Mouse (Mus musculus) heart, postnatal 4 days (tissue): ENCODE data around the gene Nav2. TPM values are rescaled to one million over a fixed set of nuclear protein-coding genes. Genes with fewer than 3 reads are reported as not detected.

Source experiments
- DNase-seq: peaks from one replicate; pipeline ENCODE4 v3.0.0; 2021
- total RNA-seq, 2 experiments: library from RNA; stranded (reverse); gene quantifications; 2 replicates each; pipeline ENCODE4 v1.2.3; 2021

The Nav2 gene
- total RNA-seq, 2 experiments from 2014 or later, result 106 to 112 TPM

- no peak for DNase-seq
Observed at GRCm38 (mm10) chr7:49252902-49253301, 344.4 kb downstream of the Nav2 start.

DNA sequence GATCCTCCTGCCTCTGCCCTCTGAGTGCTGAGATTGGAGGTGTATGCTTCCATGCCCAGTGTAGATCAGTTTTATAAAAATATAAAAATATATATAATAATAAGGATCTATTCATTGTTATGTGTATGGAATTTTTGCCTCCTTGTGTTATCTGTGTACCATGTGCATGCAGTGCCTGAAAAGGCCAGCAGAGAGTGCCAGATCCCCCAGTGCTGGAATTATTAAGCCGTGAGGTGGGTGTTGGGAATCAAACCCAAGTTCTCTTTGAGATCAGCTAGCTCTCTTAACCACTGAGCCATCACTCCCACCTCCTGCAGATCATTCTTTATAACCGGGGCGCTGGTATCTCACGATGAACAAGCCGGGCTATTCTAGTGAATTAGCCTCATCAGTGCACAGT is 346.5 kb downstream of the Nav2 start:
- DNase-seq, result no peak

GRCm38 (mm10) chr7:49257234-49257906 is 348.9 kb downstream of the Nav2 start:
- no peak for DNase-seq

DNA sequence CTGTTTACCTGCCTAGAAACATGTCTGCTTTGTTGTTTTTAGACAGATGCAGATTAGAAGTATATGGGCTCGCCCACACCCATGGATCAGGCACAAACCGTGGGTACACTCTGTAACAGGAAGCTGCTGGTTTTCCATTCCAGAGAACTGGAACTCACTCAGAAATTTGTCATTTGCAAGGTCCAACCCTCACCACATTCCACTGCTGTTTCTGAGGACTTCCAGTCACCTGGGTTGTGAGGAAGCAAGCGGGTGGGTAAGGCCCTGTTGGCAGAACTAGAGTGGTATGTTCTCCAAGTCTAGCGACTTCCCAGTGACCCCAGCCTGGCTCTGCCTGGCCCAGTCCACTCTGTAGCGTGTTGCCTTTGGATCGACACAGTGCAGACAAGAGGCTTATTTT is 349.6 kb downstream of the Nav2 start:
- DNase-seq, result peak; percentile 40

- DNase-seq, result peak; percentile 72
Observed at GRCm38 (mm10) chr7:49261941-49262511, 353.5 kb downstream of the Nav2 start.

- peak; percentile 80 for DNase-seq
Observed at GRCm38 (mm10) chr7:49266422-49266821, 357.9 kb downstream of the Nav2 start.

GRCm38 (mm10) chr7:49267621-49268325 is 359.3 kb downstream of the Nav2 start:
- peak; percentile 32 for DNase-seq

DNA sequence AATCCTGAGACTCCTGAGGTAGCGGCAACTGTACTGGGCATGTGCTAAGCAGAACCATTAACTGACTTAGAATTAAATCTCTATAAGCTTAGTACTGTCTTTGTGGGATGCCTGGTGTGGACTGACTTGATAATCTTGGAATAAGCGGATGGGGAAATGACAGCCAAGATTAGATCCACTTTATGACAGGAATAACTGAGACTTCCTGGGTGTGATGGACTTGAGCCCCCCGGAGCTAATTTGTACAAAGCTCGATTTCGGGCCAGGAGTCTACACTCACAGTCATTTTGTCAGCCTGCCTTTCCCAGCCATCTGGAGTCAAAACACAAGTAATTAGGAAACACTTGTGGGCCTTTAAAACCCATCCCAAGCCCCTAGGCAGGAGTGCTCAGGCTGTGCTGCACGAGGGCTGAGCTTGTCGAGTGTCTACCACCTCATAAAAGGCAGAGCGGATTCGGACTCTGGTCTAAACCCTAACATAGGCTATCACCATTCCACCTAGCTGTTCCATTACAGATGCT is 359.9 kb downstream of the Nav2 start:
- DNase-seq, result no peak

DNA sequence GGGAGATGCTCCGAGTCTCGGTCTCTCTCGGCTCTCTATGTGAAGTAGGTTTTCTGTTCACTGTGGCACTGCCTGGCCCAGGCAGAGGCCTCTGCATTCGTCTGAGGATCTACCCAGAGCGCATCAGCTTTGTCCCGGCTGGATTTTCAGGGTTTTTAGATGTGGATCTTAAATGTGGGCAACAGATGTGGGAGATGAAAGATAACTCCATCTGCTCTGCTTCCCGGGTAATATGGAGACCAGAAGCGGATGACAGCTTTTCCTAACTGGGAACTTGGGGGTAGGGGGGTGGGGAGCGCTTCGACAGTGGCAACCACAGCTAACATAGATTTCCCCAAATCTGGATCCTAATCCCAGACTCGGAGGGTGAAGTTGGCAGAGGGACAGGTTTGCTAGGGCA is 362.3 kb downstream of the Nav2 start:
- no peak for DNase-seq

DNA sequence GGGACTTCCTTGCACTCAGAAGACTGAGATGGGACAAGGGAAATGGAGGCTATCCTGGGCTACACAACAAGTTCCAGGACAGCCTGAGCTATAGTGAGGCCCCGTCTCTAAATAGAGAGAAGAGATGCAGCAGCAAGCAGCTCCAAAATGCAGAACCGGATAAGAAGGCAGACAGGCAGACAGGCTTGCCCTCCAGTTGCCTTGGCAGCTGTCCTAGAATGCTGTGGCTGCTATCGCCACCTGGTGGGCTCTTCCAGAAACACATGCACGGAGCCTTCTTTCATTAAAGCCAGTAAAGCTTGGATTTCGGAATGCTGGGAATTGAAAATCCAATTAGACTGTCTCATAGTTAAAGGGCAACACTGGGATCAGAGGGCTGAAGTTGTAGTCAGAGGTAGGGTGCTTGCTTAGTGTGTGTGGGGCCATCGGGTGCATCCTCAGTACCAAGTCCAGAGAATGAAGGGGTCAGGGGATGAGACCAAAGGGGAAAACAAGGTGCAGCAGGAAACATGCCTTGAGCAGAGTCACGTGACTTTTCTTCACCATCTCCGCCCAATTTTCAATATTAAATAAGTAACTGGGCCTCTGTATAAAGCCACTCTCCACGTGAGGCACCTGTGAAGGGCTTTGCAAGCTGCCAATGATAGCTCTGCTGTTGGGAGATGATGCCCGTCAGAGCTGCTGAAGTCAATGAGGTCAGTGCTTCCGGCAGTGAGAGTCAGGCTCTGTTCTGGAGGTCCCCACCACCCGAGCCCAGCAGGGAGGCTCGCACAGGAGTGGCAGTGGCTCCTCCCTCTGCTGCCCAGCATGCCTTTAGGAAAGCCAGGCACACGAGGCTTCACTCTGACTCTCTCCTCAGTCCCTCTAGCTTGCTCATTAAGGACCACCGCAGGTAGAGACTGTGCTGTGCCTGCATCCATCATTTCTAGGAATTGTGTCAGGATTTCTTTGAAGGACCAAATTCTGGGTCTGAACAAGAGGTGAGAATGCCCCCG is 364.2 kb downstream of the Nav2 start:
- peak; percentile 84 for DNase-seq

DNA sequence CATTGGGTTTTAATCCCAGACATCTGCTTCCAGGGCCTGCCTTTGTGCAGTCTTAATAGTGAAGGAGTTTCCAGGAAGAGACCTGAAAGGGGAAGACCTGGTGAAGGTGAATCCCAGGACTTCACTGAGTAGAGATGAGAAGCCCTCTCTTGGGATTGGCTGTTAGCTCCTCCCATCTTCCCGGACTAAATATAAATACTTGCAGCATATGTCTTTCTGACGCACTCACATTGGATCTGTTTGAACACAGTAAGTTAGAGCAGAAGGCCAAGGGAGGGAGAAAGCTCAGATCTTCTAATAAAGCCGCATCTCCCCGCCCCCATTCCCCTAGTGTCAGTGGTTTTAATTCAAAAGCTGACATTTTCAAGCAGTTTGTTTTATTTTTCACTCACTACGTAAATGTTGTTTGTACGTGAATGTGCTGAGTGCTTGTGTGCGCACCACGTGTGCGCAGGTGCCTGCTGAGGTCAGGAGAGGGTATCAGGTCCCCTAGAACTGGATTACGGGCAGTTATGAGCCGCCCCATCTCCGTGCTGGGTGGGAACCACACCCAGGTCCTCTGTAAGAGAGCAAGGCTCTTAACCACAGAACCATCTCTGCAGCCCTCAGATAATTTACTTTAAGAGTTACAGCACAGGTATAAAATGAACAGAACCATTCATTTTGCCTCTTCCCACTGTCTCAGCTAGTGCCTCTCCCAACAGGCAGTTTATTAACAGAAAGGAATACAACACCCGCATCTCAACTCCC is 365.6 kb downstream of the Nav2 start:
- DNase-seq, result no peak

DNA sequence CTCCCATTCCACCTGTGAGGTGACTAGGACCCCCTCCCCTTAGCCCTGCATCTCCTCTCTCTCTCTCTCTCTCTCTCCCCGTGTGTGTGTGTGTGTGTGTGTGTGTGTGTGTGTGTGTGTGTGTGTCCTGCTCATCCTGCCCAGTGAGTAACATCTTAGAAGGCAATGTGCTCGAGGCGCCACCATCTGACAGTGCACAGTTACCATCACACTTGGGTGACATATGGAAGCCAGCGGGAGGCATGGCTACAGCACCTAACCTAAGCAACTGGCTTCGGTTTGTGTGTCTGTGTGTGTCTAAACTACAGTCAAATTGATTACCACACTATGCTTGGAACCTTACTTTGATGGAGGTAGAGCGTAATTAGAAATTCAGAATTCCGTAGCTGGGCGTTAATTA is 366.2 kb downstream of the Nav2 start:
- no peak for DNase-seq

DNA sequence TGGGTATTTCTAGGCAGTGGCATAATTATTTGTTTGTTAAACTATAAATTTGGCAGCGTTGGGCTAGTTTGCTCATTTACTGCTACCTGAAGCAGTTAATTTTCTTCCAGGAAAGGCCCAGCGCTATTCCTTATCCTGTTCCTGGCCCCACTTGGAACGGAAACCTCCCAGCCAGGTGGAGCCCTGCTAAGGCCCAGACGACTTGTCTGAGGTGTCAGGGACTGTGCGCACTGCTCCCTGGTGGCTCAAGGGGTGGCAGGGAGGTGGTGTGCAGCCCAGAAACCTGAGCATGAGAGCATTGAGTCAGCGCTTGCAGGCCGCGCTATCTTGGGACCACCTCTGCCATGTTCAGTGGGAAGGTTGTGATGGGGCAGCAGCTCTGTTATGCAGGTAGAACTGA is 367.6 kb downstream of the Nav2 start:
- DNase-seq, result no peak

DNA sequence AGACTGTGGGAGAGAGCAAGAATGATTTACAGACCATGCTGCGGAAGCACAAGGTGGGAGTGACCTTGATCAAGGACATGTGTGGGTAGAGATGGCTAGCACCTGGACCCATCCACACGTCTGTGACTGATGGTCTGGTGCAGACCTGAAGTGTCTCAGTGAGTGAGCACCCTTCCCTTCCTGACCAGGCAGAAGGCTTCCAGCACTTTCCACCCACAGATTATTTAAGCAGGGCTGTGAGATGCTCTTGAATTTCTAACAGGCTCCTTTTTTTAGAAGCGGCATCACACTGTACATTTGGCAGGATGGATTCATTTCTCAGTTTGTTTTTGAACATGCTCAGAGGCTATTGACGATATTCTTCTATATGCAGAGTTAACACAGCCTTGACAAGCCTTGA is 369.2 kb downstream of the Nav2 start:
- no peak for DNase-seq

GRCm38 (mm10) chr7:49278531-49278930 is 370.0 kb downstream of the Nav2 start:
- DNase-seq, result no peak

DNA sequence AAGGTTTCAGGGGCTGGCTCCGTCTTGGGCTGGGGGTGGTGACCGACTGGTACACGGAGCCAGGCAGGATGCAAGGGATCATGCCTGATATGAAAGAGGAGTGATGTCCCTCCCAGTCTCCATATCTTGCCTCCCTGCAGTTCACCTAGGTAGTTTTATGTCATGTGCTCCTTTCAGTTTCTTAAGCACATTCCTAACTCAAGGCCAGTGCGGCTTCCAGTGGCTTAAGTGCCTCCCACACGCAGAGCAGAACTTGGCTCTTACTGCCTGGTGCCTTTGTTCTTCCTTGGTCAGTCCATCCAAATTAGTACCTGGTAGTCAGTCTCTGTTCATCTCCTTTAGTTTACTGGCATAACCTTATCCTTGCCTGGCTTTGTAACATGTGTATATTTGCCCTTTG is 371.9 kb downstream of the Nav2 start:
- DNase-seq, result no peak

DNA sequence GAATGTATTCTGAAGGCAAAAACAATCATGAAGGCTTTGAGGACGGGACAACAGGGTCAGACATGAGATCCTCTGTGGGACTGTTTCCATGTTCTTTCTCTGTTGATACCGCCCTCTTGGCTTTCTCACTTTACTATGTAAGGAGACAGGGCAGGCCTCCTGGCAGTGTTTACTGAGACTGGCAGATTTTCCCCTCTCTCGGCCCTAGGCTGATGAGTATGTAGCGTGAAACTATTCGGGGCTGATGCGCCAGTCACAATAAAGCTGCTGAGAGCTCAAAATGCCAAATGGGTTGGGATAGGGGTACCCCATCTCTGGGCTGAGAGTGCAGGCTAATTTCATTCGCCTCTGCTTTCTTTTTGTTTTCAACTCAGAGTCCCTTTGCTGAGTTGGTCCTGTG is 373.9 kb downstream of the Nav2 start:
- no peak for DNase-seq

- no peak for DNase-seq
Observed at GRCm38 (mm10) chr7:49283507-49284361, 375.2 kb downstream of the Nav2 start.

- no peak for DNase-seq
Observed at GRCm38 (mm10) chr7:49288186-49288585, 379.7 kb downstream of the Nav2 start.

GRCm38 (mm10) chr7:49290308-49290707 is 381.8 kb downstream of the Nav2 start:
- DNase-seq, result no peak
